Mouse (Mus musculus): ENCODE results near the gene Nfat5. TPM values are rescaled to one million over a fixed set of nuclear protein-coding genes. Genes with fewer than 3 reads are reported as not detected.

The Nfat5 gene
- polyA plus RNA-seq, 2 experiments: 0.76 to 4.6 TPM

DNA sequence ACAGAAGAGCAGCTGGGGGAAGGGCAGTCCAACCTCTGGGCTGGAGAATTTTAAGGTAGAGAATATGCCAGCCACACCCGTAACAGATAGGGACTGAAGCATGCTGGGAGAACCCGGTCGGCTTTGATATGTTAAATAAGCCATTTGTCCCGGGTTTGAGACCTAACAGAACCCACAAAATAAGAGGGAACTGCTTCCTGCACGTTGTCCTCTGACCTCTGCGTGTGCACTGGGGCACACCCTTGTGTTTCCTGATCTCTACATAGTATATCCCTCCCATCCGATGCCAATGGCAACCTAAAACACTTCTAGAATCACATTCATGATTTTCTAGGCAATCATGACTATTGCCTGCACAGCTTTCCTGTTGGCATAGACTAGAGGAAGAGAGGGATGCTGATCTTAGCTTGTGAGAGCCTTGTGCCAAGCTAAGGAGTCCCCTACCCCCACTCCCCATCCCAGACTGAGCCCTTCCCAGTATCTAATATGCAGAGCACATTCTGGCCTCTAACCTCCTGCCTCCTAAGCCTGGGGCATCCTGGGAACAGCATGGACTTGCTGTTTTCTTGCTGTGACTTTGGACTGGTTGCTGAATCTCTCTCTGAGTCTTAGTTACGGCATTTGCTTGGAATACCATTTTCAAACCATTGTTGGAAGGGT is 31.1 kb upstream of the Nfat5 start:
- no peak overlapping the region for H3K4me2 ChIP-seq (ENCODE audit: low read depth)
- H3K27me3 ChIP-seq (ENCODE audit: control insufficient read depth, insufficient read depth, low read length): no peaks in the 10 kb centered on the region
- no peak for ATAC-seq (ENCODE audit: insufficient read depth)
- TF ChIP-seq CTCF (IDR thresholded peaks at IDR 0.05; ENCODE audit: low read depth) (no peak), EP300 (IDR thresholded peaks at IDR 0.05; ENCODE audit: low read depth) (no peak)
- H3K4me1 ChIP-seq (replicated peaks; ENCODE audit: control insufficient read depth in 2 of 2, insufficient read depth in 2 of 2, low read length in 1 of 2): no peaks in the 10 kb centered on the region
- no peak for DNase-seq (ENCODE audit: low read depth in 3 of 3, low spot score in 3 of 3)
- no peak overlapping the region for H3K27ac ChIP-seq
- H3K9me3 ChIP-seq (ENCODE audit: control insufficient read depth, low read length): no peaks in the 10 kb centered on the region
- 54% methylated on average over 8 of the region's 8 CpGs for WGBS (ENCODE audit: insufficient replicate concordance)
- no peaks in the 10 kb centered on the region for H3K36me3 ChIP-seq (replicated peaks; ENCODE audit: control insufficient read depth, insufficient read depth, low read depth)
- H3K9ac ChIP-seq (replicated peaks): no peak overlapping the region
- no peak overlapping the region for H3K4me3 ChIP-seq (ENCODE audit: insufficient read depth in 1 of 2, low read depth in 2 of 2, low read length in 2 of 2)

DNA sequence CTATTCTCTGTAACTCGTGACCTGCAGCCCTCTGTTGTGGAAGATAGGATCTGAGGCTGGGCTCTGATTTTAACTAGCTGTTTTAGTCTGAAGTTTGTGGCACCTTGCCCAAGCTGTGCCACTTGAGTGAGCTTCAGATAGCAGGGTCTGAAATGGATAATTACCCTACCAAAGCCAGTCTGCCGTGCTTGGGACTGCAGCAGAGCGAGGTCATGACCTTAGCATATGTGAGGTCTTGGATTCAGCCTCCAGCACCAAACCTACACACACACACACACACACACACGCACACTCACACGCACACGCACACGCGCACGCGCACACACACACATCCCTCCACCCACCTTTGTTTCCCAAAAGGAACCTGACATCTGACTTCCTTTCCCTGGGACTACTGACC is 27.5 kb upstream of the Nfat5 start:
- Histone ChIP-seq H3K4me3 (ENCODE audit: insufficient read depth in 1 of 2, low read depth in 2 of 2, low read length in 2 of 2) (no peak overlapping the region), H3K9me3 (ENCODE audit: control insufficient read depth, low read length) (no peaks in the 10 kb centered on the region), H3K4me2 (ENCODE audit: low read depth) (no peak overlapping the region), H3K27me3 (ENCODE audit: control insufficient read depth, insufficient read depth, low read length) (no peaks in the 10 kb centered on the region), H3K4me1 (replicated peaks; ENCODE audit: control insufficient read depth in 2 of 2, insufficient read depth in 2 of 2, low read length in 1 of 2) (no peaks in the 10 kb centered on the region), H3K9ac (replicated peaks) (no peak overlapping the region), H3K27ac (no peak overlapping the region), H3K36me3 (replicated peaks; ENCODE audit: control insufficient read depth, insufficient read depth, low read depth) (no peaks in the 10 kb centered on the region)
- DNase-seq (ENCODE audit: low read depth in 3 of 3, low spot score in 3 of 3) (no peak), ATAC-seq (ENCODE audit: insufficient read depth) (no peak)
- TF ChIP-seq EP300 (IDR thresholded peaks at IDR 0.05; ENCODE audit: low read depth) (no peak), CTCF (IDR thresholded peaks at IDR 0.05; ENCODE audit: low read depth) (no peak)
- 74% methylated on average over 10 of the region's 10 CpGs for WGBS (ENCODE audit: insufficient replicate concordance)

DNA sequence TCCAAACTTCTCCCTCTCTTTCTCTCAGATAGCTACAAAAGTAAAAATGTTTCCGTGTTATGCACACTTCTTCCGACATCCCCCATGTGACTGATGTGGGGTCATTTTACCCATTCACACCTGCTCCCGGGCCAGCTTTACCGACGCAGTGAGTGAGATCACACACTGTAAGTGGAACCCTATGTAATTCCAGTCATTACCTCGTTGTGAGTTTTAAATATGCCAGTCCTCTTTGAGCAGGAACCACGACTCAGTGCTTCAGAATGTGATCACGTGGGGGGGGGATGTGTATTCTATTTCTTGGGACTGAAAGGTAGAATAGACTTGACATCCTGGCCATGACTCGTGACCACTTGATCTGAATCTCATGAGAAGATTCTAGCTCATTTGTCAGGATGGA is 24.8 kb upstream of the Nfat5 start:
- Histone ChIP-seq H3K9me3 (ENCODE audit: control insufficient read depth, low read length) (no peaks in the 10 kb centered on the region), H3K4me1 (replicated peaks; ENCODE audit: control insufficient read depth in 2 of 2, insufficient read depth in 2 of 2, low read length in 1 of 2) (no peaks in the 10 kb centered on the region), H3K4me2 (ENCODE audit: low read depth) (no peak overlapping the region), H3K9ac (replicated peaks) (no peak overlapping the region), H3K27me3 (ENCODE audit: control insufficient read depth, insufficient read depth, low read length) (no peaks in the 10 kb centered on the region), H3K4me3 (ENCODE audit: insufficient read depth in 1 of 2, low read depth in 2 of 2, low read length in 2 of 2) (no peak overlapping the region), H3K27ac (no peak overlapping the region), H3K36me3 (replicated peaks; ENCODE audit: control insufficient read depth, insufficient read depth, low read depth) (no peaks in the 10 kb centered on the region)
- TF ChIP-seq CTCF (IDR thresholded peaks at IDR 0.05; ENCODE audit: low read depth): no peak
- no peak for TF ChIP-seq EP300 (IDR thresholded peaks at IDR 0.05; ENCODE audit: low read depth)
- no peak for ATAC-seq (ENCODE audit: insufficient read depth)
- WGBS (ENCODE audit: insufficient replicate concordance): 57% methylated on average over 9 of the region's 9 CpGs
- no peak for DNase-seq (ENCODE audit: low read depth in 3 of 3, low spot score in 3 of 3)

GRCm38 (mm10) chr8:107269191-107269590 is 24.1 kb upstream of the Nfat5 start:
- H3K4me2 ChIP-seq (ENCODE audit: low read depth): no peak overlapping the region
- H3K36me3 ChIP-seq (replicated peaks; ENCODE audit: control insufficient read depth, insufficient read depth, low read depth): no peaks in the 10 kb centered on the region
- no peaks in the 10 kb centered on the region for H3K9me3 ChIP-seq (ENCODE audit: control insufficient read depth, low read length)
- no peak overlapping the region for H3K27ac ChIP-seq
- no peak for ATAC-seq (ENCODE audit: insufficient read depth)
- no peak overlapping the region for H3K4me3 ChIP-seq (ENCODE audit: insufficient read depth in 1 of 2, low read depth in 2 of 2, low read length in 2 of 2)
- H3K9ac ChIP-seq (replicated peaks): no peak overlapping the region
- no peaks in the 10 kb centered on the region for H3K27me3 ChIP-seq (ENCODE audit: control insufficient read depth, insufficient read depth, low read length)
- TF ChIP-seq CTCF (IDR thresholded peaks at IDR 0.05; ENCODE audit: low read depth) (no peak), EP300 (IDR thresholded peaks at IDR 0.05; ENCODE audit: low read depth) (no peak)
- DNase-seq (ENCODE audit: low read depth in 3 of 3, low spot score in 3 of 3): no peak
- H3K4me1 ChIP-seq (replicated peaks; ENCODE audit: control insufficient read depth in 2 of 2, insufficient read depth in 2 of 2, low read length in 1 of 2): no peaks in the 10 kb centered on the region

DNA sequence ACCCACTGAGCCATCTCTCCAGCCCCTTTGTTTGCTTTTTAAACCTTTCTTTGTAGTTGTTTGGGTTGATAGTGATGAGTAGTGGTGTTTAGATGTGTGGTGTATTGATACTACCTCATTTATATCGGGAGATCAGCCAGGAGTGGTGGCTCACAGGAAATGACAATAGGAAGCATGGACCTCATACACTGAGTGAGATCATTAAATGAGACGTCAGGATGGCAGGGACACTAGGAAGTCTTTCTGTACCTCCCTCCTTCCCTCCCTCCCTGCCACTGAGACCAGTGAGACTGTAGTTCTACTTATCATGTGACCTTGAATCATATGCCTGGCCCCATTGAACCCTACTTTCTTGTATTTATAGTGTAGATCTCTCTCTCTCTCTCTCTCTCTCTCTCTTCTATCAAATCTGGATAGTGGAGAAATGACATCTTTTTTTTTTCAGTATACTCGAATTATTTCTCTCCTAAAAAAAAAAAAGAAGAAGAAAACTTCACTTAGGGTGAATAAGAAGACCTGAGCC is 23.6 kb upstream of the Nfat5 start:
- Histone ChIP-seq H3K27ac (no peak overlapping the region), H3K4me2 (ENCODE audit: low read depth) (no peak overlapping the region), H3K27me3 (ENCODE audit: control insufficient read depth, insufficient read depth, low read length) (no peaks in the 10 kb centered on the region), H3K9me3 (ENCODE audit: control insufficient read depth, low read length) (no peaks in the 10 kb centered on the region), H3K36me3 (replicated peaks; ENCODE audit: control insufficient read depth, insufficient read depth, low read depth) (no peaks in the 10 kb centered on the region), H3K9ac (replicated peaks) (no peak overlapping the region), H3K4me3 (ENCODE audit: insufficient read depth in 1 of 2, low read depth in 2 of 2, low read length in 2 of 2) (no peak overlapping the region), H3K4me1 (replicated peaks; ENCODE audit: control insufficient read depth in 2 of 2, insufficient read depth in 2 of 2, low read length in 1 of 2) (no peaks in the 10 kb centered on the region)
- WGBS (ENCODE audit: insufficient replicate concordance): 19% methylated on average over 3 of the region's 3 CpGs
- DNase-seq (ENCODE audit: low read depth in 3 of 3, low spot score in 3 of 3) (no peak), ATAC-seq (ENCODE audit: insufficient read depth) (no peak)
- TF ChIP-seq EP300 (IDR thresholded peaks at IDR 0.05; ENCODE audit: low read depth) (no peak), CTCF (IDR thresholded peaks at IDR 0.05; ENCODE audit: low read depth) (no peak)
